Mouse (Mus musculus) bone marrow, adult 2 months (tissue): ENCODE data around the gene Rbm6.

Experiments used
- CTCF ChIP-seq: fragments of 200-500 bp; IDR thresholded peaks from 2 replicates; pipeline ENCODE4 v1.5.1; 2011; ENCODE audit warnings: low read length, control low read depth; ENCODE audit not compliant: control insufficient read depth, insufficient read depth
- POLR2A ChIP-seq: fragments of 200-500 bp; IDR thresholded peaks from 2 replicates; pipeline ENCODE4 v1.6.1; 2011; ENCODE audit warnings: low read depth, mild to moderate bottlenecking, control low read depth, low read length, borderline replicate concordance; ENCODE audit not compliant: control insufficient read depth

- TF ChIP-seq CTCF (0 out of 2 replicates have a peak, but pooled peaks have one; percentile 17), POLR2A (no peak)
These were observed 126.4 kb downstream of the Rbm6 start for GRCm38 (mm10) chr9:107746679-107747078.
